Mouse (Mus musculus) left cerebral cortex, adult 11 months (tissue): ENCODE measurements around the gene Csrnp3.

Experiments
- DNase-seq: peaks from one replicate; pipeline ENCODE4 v3.0.0; 2022; ENCODE audit warnings: low spot score

Csrnp3 gene

GRCm38 (mm10) chr2:65870919-65871582 lies 25.5 kb downstream of the Csrnp3 start:
- DNase-seq = no peak

- no peak for DNase-seq
Observed at GRCm38 (mm10) chr2:65891590-65891989, 46.0 kb downstream of the Csrnp3 start.

- DNase-seq = no peak
Observed at GRCm38 (mm10) chr2:65893241-65893640, 47.7 kb downstream of the Csrnp3 start.

- no peak for DNase-seq
Observed at GRCm38 (mm10) chr2:65894299-65894698, 48.7 kb downstream of the Csrnp3 start.

- DNase-seq = no peak
Observed at GRCm38 (mm10) chr2:65896542-65896941, 51.0 kb downstream of the Csrnp3 start.

- DNase-seq = no peak
Observed at GRCm38 (mm10) chr2:65897084-65897483, 51.5 kb downstream of the Csrnp3 start.

GRCm38 (mm10) chr2:65899478-65899877 lies 53.9 kb downstream of the Csrnp3 start:
- no peak for DNase-seq

GRCm38 (mm10) chr2:65908526-65908925 lies 63.0 kb downstream of the Csrnp3 start:
- DNase-seq = no peak

GRCm38 (mm10) chr2:65909724-65910521 lies 64.4 kb downstream of the Csrnp3 start:
- no peak for DNase-seq

GRCm38 (mm10) chr2:65915994-65916393 lies 70.4 kb downstream of the Csrnp3 start:
- no peak for DNase-seq

- DNase-seq = no peak
Observed at GRCm38 (mm10) chr2:65920651-65921412, 75.3 kb downstream of the Csrnp3 start.

- no peak for DNase-seq
Observed at GRCm38 (mm10) chr2:65925363-65925941, 79.9 kb downstream of the Csrnp3 start.

GRCm38 (mm10) chr2:65926935-65927708 lies 81.6 kb downstream of the Csrnp3 start:
- DNase-seq = no peak

GRCm38 (mm10) chr2:65929286-65929685 lies 83.7 kb downstream of the Csrnp3 start:
- no peak for DNase-seq

GRCm38 (mm10) chr2:65929927-65930326 lies 84.4 kb downstream of the Csrnp3 start:
- peak; percentile 49 for DNase-seq

GRCm38 (mm10) chr2:65931313-65931712 lies 85.7 kb downstream of the Csrnp3 start:
- DNase-seq = no peak

GRCm38 (mm10) chr2:65931841-65932311 lies 86.3 kb downstream of the Csrnp3 start:
- peak; percentile 70 for DNase-seq

- DNase-seq = no peak
Observed at GRCm38 (mm10) chr2:65934099-65934498, 88.5 kb downstream of the Csrnp3 start.

- no peak for DNase-seq
Observed at GRCm38 (mm10) chr2:65938900-65939299, 93.3 kb downstream of the Csrnp3 start.

- DNase-seq = no peak
Observed at GRCm38 (mm10) chr2:65940351-65940750, 94.8 kb downstream of the Csrnp3 start.

GRCm38 (mm10) chr2:65942346-65942745 lies 96.8 kb downstream of the Csrnp3 start:
- no peak for DNase-seq
